Mouse (Mus musculus): ENCODE measurements at regions not wholly inside any gene's neighbourhood (a gene's known extent, or its start where the extent isn't known, plus 50 kb on each side); places are given as distances from the start of the nearest gene placed in this dataset.

GRCm38 (mm10) chr7:71873817-71874216 lies 432.6 kb downstream of the Mctp2 start:
- DNase-seq = no peak

DNA sequence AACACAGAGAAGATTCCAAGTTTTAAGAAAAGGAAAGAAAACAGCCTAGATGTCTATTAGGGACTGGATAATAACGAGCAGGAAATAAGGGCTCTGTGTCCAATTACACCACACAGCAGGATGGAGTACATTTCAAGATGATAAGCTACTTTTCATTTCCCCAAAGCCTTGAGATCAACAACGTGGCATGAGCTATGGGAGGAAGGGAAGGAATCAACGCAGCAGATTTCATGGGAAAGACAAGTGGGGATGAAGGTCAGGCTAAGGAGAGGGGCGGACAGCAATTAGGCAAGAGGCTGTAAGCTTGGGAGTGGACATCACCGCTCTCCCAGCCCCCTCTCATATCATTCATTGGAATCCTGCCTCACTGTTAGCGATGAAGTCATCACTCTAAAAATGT lies 433.5 kb downstream of the Mctp2 start:
- no peak for DNase-seq

DNA sequence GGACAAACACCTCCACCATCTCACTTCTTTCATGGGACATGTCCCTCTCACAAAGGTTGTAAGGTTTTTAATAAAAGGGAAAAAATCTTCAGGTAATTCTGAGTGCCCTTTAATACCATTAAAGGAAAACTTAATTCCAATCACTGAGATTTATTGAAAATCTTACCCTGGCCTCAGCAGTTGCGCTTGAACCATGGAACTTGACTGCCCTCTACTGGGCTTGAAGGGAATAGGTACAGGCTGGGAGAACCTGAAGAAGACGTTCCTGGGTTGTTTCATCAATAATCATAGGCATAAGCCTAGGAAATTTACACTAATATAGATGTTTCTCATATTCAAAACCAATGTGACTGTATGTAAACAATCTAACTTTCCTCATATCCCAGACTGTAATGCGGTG lies 439.3 kb downstream of the Mctp2 start:
- peak; percentile 4 to 21 for DNase-seq

GRCm38 (mm10) chr7:71865371-71866166 lies 440.8 kb downstream of the Mctp2 start:
- DNase-seq = no peak

- no peak for DNase-seq
These were observed 453.5 kb downstream of the Mctp2 start for GRCm38 (mm10) chr7:71852864-71853263.

- no peak for DNase-seq
These were observed 457.2 kb downstream of the Mctp2 start for GRCm38 (mm10) chr7:71849174-71849573.

GRCm38 (mm10) chr7:71837845-71838244 lies 468.6 kb downstream of the Mctp2 start:
- no peak for DNase-seq

DNA sequence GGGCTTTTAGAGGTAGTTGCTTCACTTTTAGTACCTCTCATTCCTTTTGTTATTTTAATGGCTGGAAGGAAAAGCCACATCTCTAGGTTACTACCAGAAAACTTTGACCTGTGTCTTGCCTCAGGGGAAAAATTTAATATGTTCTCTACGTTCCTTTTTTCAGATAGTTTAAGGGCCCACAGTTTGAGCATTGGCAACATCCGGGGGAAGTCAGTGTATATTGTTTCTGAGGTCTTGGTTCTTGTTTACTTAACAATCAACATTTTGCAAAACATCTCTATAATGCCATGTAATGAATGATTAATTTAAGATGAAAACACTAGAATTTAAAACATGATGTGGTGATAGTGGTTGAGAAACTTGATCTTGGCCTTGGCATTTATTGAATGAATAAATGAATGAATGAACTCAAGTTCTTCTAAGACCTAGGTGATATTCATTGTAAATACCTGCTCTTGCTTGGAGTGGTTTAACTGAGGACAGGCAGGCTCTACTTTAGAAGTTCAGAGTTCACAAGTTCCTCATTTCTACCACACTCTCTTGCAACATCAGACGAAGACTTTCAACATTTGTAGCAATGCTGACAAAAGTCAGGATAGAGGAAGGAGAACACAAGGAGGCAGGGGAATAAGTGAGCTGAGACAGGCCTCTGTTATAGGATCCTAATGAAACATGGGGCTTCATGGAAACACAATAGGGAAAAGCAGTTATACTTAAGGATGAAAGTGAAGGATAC lies 474.4 kb downstream of the Mctp2 start:
- no peak for DNase-seq

DNA sequence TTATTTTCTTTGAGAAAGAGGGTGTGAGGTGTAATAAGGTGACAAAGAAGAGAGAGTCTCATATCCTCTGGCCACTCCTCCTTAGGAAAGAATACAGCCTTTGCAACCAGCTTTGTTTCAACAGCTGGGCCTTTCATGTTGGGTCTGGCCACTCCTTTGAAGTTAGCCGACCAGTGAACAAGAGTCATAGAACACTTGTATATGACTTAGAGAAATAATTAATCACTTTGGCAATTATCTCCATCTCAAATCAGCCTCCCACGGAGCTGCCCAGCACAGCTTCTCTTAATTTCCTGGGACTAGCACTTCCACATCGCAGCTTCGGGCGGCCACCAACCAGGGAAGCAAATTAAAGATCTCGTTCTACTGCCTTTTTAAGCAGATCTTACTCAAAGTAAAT lies 476.8 kb downstream of the Mctp2 start:
- no peak for DNase-seq

GRCm38 (mm10) chr7:71816138-71816537 lies 464.9 kb upstream of the Gm10295 start:
- DNase-seq = no peak

GRCm38 (mm10) chr7:71794201-71794600 lies 442.9 kb upstream of the Gm10295 start:
- no peak for DNase-seq

DNA sequence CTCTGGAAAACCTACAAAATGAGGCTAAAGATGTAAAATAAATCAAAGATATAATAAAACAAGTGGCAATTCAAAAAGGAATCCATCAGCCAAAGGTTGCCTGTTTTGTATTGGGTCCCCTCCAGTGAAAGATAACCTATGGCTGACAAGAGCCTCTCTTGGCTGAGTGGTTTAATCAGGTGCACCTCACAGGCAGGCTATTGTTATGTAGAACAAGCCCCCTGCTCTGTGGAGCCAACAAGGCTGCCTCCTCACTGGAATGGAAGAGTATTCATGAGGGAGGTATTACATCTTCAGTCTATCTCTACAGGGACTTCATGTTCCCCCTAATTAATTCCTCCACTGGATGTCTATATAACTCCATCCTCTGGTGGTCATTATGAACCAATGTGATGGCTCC lies 437.1 kb upstream of the Gm10295 start:
- no peak for DNase-seq

DNA sequence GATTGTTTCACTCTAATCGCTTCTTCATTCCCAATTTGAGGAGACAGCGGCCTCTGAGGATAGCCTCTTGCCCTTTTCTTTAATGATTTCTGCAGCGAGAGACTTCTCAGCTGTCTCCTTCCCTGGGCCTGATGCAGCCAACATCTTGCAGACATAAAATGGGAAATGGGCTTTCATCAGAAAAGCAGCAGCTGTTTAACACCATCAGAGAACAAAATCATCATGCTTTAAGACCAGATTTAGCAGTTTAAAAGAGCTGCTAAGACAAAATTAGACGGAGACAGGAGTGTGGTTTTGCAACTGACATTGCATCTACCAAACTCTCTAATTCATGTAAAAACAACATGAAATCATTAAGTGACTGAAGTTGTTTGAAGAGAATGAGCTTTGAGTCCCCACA lies 431.2 kb upstream of the Gm10295 start:
- no peak for DNase-seq

DNA sequence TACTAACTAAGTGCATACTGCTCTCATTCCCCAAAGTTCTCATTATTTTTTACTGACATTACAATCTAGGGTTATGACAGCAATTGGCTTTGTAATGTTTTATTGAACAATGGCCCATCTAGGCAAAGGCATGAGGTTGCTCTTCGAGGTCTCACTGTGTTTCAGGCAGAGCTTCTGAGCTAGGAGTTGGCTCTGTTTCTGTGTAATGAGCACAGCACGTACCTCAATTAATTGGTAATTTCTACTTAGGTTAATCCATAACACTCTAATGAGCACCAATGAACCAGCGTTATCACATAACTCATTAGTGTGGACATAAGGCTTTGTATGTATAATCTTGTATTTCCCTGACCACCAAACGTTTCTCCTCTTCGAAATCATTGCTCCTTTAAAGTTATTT lies 398.6 kb upstream of the Gm10295 start:
- no peak for DNase-seq

DNA sequence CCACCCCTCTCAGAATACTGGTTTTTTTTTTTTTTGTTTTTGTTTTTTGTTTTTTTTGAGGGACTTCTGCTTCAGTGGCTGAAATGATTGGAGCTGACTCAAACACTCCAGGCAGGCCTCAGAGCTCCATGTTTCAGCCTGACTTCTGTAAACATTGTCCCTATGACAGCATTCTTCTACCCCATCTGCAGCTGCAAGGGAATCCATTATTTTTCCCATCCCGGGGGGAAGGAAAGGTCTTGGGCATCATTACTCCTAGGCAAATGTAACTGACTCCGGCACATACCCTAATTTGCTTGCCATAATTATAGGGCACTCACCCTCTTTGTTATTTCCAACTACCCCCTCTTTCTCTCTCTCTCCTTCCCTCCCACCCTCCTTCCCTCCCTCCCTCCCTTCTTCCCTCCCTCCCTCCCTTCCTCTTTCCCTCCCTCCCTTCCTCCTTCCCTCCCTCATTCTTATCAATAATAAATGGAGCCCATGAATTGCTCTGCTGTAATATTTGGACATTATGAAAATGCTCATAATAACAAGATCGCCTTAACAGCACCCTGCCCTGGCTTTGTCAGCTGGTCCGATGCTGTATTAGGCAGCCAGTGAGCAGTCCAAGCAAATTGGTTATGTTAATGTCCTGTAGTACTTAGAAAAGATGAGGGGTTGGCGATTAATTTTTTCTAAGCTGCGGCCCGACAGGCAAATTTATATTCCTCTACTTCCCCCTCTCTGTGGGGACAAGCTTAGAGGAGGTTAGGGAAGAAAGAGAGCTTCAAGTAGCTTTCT lies 395.0 kb upstream of the Gm10295 start:
- no peak for DNase-seq

DNA sequence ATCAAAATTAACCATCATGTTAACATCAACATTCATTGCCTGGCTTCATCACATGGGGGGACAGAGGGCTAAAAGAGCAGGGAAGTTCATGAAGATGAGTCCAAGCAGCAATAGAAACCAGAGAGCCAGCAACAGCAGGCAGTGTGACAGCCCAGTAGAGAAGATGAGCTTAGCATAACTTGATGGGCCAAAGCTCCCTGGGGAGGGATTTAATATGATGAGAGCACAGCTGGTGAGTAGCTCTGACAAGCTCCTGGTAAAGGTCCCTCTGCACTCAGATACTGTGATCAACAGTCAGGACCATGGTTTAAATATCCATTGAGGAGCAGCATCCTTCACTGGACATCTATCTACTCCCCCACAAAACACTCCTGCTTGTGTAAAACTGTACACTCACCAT lies 377.2 kb upstream of the Gm10295 start:
- no peak for DNase-seq

- no peak for DNase-seq
These were observed 356.9 kb upstream of the Gm10295 start for GRCm38 (mm10) chr7:71708209-71708608.

GRCm38 (mm10) chr7:71706201-71706600 lies 354.9 kb upstream of the Gm10295 start:
- no peak for DNase-seq

GRCm38 (mm10) chr7:71705426-71706050 lies 354.3 kb upstream of the Gm10295 start:
- DNase-seq = peak; percentile 43 to 47

DNA sequence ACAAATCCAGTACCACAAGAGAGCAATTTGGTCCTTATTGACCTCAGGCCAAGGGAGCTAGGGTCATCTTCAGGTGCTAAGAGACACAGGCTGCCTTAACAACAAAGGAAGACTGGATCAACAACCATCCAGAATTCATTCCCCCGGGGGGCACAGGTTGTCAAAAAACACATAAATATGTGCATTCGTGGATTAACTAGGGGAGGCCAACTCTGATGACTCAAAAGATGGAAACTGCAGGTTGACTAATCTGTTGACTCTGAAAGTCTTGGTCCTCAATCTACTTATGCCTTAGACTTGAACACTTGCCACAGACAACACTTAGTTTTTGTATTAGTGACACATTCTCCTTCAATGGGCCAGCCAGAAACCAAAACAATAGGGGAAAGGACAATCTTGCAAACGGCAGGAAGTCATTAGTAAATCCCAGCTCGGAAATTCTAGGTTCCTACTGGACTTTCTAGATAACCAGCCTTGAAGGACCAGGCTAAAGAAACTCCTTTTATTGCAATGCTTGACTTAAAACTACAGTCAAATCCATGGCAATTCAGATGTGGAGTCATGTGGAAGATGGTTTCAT lies 353.5 kb upstream of the Gm10295 start:
- DNase-seq = no peak

All from lung, adult 18-20 months (tissue).